Mouse (Mus musculus) cerebral cortex, adult 2 months (tissue): ENCODE results near the gene Exo5.

ENCODE experiments used
- whole genome bisulfite sequencing: fragments of 180-500 bp; shearing (Covaris S2); methylation state at CpG from one replicate; pipeline ENCODE4 v1.1.7; 2018; 5-methylcytosine and 5-hydroxymethylcytosine counted together

Exo5 gene

GRCm38 (mm10) chr4:120905644-120906043 lies 19.2 kb downstream of the Exo5 start:
- 83% methylated on average over 5 of the region's 5 CpGs for WGBS

GRCm38 (mm10) chr4:120904533-120904932 lies 20.3 kb downstream of the Exo5 start:
- 54% methylated on average over 4 of the region's 4 CpGs for WGBS

DNA sequence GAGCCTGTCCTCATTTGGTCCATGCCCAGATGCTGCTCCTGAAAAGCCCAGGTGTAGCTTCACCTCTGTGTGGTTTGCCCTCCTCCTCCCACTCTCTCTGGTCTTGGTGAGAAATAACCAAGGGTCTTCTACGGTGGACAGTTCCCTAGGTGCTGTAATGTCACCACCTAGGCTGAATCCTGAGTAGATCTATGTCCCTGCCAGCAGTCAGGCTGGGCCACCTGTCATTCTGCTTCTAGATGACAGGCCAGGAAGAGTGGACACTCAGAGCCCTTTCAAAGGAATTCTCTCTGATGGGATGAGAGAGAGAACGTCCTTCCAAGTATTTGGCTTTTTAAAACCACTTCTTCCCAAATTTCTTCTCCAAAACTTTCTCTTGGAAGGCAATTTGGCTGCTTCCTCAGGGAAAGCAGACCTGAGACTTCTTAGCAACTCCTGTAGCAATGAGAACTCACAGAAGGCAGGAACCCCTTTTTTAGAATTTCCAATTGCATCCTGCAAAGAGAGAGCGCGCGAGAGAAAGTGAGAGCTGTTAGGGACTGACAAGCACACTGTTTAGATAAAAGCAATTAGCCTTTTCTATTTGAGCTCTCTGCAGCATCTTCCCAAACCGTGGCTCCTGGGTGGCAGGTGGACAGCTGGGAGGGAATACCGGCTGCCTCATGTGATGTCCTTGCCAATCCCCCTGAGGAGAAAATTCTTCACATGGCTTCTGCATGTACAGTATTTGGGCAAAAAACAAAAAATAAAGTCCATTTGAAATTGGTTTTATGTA lies 28.8 kb downstream of the Exo5 start:
- WGBS = 56% methylated on average over 7 of the region's 7 CpGs

DNA sequence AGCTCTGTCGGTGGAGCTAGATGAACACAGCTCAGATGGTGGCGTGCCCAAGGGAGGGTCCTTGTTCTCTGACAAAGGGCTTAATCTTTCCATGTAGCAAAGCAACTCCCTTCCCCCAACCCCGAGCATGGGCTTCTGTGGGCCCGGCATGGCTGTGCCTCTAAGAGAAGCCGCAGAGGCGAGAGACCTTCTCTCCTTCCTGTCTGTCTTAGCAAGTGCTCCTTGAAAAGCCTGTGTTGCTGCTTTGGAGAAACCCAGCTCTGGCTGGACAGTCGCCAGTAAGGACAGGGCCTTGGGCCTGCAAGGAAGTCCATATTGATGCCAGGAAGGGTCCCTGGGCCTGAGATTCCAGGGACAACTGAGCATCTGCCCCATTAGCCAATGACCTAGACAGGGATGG lies 29.6 kb downstream of the Exo5 start:
- WGBS = 63% methylated on average over 7 of the region's 7 CpGs

DNA sequence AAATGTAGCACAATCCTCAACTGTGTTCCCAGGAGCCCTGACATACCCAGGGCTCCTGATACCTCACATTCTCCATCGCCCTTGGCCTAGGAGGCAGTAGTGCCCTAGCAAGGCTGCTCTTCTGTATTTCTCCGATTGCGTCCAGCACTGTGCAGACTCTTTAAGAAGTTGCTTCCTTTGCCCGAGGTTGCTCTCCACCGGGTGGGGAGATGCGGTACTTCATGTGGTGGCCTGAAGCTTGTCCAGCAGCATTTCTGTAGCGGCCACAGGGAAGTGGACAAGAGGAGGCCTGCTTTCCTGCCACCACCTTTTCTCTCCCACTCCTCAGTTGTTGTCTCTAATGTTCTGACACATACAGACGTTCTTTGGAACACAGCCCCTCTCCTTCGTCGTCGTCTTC lies 30.2 kb downstream of the Exo5 start:
- 69% methylated on average over 11 of the region's 11 CpGs for WGBS

DNA sequence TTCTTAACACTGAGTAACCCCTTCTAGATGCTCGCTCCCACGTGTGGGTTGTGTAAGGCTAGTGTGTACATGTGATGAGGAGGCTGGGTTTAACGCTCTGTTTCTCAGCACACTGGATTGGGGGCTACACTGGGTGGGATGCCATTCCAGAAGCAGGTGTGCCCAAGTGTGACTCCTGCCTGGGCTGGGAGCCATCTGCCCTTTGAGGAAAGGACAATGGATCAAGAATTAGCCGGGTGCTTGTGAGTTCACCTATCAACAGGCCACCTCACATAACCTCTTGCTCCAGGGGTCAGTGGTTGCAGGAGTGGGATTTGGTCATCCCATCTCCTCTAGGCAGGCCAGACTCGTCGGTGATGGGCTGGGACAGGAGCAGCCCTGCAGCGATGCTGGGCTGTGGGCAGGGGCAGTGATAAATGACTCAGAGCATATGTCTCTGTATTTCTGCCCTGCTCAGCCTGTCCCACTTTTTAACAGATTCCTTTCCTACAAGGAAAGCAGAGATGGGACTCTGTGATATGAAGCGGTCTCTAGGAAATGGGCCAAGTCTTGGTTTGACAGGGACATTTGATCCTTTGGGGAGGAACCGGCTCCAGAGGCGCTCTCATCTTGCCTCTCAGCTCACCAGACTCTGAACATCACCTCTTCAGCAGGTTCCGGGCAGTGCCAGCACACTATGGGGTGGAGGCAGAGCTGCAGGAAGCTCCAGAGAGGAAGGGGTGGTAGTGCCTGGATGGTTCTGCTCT lies 31.0 kb downstream of the Exo5 start:
- WGBS = 48% methylated on average over 11 of the region's 11 CpGs

DNA sequence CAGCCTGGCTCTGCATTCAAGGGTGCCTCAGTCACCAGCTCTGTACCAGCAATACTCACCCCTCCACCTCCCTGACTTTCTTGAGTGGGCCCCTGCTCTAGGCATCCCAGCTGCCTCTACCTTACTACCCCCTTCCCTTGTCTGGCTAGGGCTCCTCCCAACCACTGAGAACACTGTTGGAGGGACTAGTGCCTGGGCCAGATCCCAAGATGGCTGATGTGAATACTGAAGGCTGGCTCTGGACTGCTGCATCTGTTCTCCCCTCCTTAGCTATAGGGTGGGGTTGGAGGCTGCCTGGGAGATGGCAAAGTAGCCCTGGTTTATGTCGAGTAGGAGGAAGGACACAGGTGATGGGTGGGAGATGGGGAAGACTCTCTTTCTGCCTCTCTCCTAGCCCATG lies 32.3 kb downstream of the Exo5 start:
- WGBS = 45% methylated on average over 1 of the region's 1 CpGs

DNA sequence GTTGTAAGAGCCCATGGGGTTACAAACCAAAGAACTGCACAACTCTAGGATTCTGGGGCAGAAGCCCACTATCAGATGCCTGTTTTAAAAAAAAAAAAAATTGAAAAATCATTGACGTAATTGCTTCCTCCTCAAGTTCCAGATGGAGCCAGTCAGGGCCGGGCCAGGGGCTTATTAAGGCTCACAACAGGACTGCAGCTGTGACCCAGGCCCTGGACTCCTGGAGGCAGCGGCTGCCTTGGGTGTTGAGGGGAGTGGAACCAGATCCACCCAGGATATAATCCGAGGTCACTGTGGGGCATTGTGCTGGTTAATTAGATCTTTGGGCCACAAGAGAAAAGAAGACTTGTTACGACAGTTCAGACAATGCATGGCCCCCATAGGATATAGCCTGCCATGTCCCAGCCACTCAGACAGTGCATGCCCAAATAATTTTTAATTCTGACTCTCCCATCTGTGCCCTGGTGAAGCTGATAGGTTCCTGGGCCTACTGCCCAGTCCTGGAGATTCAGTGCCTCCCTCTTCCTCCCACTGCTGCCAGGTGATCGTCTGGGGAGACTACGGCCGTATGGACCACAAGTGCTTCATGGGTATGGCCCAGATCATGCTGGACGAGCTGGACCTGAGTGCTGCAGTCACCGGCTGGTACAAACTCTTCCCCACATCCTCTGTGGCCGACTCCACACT lies 33.9 kb downstream of the Exo5 start:
- WGBS = 76% methylated on average over 11 of the region's 11 CpGs

DNA sequence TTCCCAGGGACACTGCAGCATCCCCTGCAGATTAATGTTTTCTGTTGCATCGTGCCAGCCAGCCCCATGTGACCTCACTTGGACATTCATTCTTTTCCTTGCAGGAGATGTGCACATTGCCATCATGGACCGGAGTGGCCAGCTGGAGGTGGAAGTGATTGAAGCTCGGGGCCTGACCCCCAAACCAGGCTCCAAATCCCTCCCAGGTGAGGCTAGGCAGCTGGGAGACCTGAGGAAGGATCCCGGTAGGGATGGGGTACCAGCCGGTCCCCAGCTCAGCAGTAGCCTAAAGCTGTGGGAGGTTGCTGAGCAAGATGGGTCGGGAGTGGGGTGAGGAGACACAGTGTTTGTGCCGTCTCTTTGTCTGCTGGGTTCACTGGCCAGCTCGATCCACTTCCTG lies 35.9 kb downstream of the Exo5 start:
- WGBS = 76% methylated on average over 8 of the region's 8 CpGs

- 33% methylated on average over 8 of the region's 8 CpGs for WGBS
Observed at GRCm38 (mm10) chr4:120887381-120888112, 37.3 kb downstream of the Exo5 start.

GRCm38 (mm10) chr4:120886811-120887210 lies 38.0 kb downstream of the Exo5 start:
- WGBS = 86% methylated on average over 5 of the region's 5 CpGs

- WGBS = 38% methylated on average over 4 of the region's 4 CpGs
Observed at GRCm38 (mm10) chr4:120886131-120886530, 38.7 kb downstream of the Exo5 start.

- WGBS = 50% methylated on average over 13 of the region's 13 CpGs
Observed at GRCm38 (mm10) chr4:120885208-120886120, 39.4 kb downstream of the Exo5 start.

GRCm38 (mm10) chr4:120882002-120882625 lies 42.7 kb downstream of the Exo5 start:
- WGBS = 32% methylated on average over 5 of the region's 5 CpGs

- 38% methylated on average over 6 of the region's 6 CpGs for WGBS
Observed at GRCm38 (mm10) chr4:120880731-120881432, 43.9 kb downstream of the Exo5 start.

DNA sequence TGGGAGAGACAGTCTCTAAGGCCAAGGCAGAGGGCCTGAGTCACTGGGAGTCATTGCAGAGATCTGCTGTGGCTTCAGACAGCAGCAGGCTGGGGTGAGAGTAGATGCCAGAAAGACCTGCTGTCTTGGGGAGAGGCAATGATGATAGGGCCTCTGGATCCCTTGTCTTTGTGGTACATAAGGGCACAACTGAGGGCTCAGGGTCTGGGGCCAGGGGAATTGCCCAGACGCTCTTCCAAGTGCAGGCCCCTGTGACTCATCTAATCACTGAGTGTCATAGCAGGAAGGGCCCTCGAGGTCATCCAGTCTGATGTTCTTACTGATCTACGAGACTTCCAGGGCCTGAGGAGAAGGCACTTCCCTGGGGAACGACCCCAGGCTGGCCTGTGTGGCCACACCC lies 45.4 kb downstream of the Exo5 start:
- WGBS = 53% methylated on average over 4 of the region's 4 CpGs

DNA sequence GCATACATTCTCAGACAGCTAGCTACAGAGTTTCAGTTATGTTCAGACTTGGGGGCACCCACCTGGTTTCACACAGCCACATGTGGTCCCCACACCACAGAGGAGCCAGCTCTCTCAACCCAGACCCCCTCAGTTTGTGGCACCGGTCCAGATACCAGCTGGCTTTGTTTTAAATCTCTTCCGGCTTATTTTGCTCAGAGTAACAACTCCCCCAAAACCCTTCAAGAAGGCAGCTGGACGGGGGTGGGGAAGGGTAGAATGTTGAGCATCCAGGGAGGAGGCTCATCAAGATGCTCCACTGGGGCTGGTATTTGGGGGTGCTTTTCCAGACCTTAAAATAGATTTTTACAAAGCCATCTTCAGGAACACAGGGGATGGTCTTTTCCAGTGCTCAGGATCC lies 46.1 kb downstream of the Exo5 start:
- WGBS = 33% methylated on average over 3 of the region's 3 CpGs

DNA sequence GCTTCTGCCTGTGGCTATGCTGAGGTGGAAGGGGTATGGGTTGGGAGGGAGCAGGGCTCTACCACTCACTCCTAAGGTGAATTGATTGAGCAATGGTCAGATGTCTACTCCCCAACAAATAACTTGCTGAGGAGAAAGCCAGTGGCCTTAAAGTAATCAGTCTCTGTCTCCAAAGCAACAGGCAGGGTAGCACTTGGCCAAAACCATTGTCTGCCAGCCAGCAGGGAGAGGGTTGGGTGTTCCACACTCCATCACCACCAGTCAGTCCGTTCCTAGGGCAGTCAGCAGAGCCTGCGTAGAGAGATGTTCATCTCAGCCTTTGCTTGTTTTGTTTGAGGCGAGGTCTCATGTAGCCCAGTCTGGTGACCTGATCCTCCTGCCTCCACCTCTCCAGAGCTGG lies 48.9 kb downstream of the Exo5 start:
- 58% methylated on average over 3 of the region's 3 CpGs for WGBS
